Mouse (Mus musculus) neural tube, embryonic 10.5 days (tissue): Measurements from ENCODE around the gene Med28.

Source experiments
- DNase-seq: peaks from one replicate; pipeline ENCODE4 v3.0.0-alpha.2; 2017; ENCODE audit warnings: low spot score; ENCODE audit errors: extremely low spot score

Med28 gene

DNA sequence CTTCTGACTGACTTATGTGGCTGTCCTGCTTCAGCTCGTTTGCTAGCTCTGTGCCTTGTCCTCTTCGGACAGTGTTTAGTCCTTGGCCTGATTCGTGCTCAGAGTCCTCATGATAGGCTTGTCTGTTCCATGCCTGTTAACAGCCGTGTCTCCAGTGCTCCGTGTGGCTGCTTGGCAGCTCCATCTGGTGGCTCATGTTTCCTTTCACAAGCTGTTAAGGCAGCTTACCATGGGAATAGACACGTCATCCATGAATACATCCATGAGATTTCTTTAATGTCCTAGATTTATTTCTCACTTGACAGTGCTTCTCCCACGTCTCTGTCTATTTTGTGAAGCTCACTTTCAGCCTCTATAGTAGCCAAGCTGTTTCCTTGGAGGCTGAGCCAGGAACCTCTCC is 10.0 kb upstream of the Med28 start:
- no peak for DNase-seq

DNA sequence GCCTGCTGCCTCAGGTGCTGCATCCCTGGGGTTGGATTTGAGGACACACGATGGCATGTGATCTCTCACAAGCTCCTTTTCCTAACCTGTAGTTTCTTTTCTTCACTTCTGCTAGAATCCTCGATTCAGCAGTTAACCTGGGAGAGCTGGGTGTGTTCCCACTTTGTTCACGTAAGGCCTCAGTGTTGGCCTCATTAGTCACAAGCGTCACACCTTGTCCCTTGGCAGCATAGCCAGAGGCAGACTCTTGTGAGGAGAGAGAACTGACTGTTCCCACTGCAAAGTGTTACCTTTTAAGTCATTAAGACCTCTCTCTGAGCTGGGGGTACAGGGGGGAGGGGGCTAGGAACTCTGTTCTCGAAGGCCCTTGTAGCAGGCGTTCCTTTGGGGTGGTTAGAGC is 7.1 kb upstream of the Med28 start:
- no peak for DNase-seq

DNA sequence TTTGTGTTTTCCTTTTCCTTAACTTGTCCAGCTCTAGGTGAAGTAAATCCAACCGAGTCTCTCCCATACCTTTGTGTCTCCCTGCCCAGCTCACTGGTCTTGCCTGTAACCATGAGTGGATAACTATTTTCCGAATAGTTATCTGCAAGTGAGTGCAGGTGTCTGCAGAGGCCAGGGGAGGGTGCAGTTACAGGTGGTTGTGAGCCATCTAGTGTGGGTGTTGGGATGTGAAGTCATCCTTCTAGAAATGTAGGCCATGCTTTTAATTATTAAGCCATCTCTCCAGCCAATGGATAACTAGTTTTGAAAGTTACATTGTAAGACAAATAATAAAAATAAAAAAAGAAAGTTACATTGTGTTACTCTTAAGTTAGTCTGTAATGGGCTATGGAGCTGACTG is 6.5 kb upstream of the Med28 start:
- no peak for DNase-seq

GRCm38 (mm10) chr5:45514599-45514998 is 5.4 kb upstream of the Med28 start:
- DNase-seq: no peak

- no peak for DNase-seq
These were observed 4.8 kb upstream of the Med28 start for GRCm38 (mm10) chr5:45515151-45515743.

DNA sequence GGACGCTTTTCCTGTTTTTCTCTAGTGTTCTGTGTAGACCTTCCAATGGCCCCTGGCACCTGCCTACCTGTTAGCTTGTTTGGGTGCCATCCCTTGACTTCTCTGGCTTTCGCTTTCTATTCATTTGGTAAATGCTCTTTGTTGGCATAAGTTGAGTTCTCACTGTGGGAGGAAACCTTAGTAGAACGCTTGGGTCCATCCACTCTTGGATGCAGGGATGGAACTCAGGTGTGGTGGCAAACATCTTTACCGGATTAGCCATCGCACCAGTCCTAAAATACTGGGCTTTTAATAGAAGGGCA is 731 bp downstream of the Med28 start:
- no peak for DNase-seq

- no peak for DNase-seq
These were observed 1.6 kb downstream of the Med28 start for GRCm38 (mm10) chr5:45521601-45522000.

DNA sequence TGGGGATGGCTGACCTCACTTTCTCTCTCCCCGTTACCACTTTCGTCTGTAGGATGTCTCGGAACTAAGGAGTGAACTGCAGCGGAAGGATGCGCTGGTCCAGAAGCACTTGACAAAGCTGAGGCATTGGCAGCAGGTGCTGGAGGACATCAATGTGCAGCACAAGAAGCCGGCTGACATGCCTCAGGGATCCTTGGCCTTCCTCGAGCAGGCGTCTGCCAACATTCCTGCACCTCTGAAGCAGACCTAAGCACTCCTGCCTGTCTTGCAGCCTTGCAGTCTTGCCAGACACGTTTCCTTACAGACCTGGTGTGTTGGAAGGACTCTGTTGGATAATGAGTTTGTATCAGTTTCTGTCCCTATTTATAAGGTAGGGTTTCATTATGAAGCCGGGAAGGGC is 5.1 kb downstream of the Med28 start:
- DNase-seq: no peak

DNA sequence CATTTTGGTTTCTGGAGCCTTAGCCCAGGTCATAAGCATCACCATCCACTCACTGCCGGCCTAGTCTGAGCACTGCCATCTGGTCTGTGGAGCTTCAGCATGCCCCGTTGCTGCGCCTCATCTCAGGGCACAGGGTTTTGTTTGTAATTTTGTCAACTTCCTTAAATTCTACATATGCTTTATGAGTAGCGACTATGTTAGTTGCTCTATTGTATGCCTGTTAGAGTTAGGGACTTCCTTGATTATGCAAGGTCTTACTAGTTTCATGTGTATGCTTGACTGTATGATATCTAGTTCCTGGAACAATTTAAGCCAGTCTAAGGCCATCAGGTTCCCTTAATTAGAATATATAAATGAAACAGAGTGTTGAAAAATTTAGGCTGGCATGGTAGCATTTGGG is 6.3 kb downstream of the Med28 start:
- DNase-seq: no peak

GRCm38 (mm10) chr5:45529696-45530095 is 9.7 kb downstream of the Med28 start:
- peak; percentile 32 for DNase-seq

GRCm38 (mm10) chr5:45534319-45535098 is 14.5 kb downstream of the Med28 start:
- DNase-seq: peak; percentile 65

GRCm38 (mm10) chr5:45535177-45535576 is 15.1 kb downstream of the Med28 start:
- DNase-seq: no peak

DNA sequence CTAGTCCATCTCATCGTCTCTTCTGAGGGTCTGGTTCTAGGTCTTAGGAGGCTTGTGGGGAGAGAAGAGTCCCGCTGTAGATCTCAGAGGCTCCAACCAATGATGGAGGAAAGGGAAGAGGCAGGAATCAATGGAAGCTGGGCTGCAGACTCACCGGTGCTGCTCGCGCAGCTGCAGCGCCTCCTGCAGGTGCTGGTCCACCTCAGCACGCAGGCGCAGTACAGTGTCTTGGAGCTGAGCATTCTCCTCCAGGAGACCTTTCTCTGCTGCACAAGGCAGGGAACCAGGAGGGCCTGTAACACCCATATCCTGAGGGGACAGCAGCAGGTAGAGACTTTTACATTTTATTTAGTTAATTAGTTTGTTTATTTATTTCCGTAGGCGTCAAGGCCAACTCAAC is 19.5 kb downstream of the Med28 start:
- no peak for DNase-seq

DNA sequence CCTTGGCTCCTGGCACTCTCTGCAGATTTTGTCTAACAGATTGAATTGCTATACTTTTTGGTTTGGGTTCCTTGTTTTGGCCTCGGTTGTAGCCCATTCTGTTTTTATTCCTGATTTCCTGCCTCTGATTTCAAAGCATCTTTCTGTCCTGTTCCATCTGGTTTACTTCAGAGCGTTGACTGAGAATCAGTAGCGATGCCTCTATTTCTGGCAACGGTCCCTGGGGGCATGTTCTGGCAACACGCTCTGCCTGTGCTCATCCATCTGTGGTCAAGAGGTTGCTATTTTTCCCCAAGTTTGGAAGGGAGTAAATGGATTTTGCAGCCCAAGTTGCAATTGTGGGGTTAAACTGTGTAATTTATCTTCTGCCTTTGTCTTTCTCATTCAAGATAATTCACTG is 23.3 kb downstream of the Med28 start:
- DNase-seq: peak; percentile 23

DNA sequence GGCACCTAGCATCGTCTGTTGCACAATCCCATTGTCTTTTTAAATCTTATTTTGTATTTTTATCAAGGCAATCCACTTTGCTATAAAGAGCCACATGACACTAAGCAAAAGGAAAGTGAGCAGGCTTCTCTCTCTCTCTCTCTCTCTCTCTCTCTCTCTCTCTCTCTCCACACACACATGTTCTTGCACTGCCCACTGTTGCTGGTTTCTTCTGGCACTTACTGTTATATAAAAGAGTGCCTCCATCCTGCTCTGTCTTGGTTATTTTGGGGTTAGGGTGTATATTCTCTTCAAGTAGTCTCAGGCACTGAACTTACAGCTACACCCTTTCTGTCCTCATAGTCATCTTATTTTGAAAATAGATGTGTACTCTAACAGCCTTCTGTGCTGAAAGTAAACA is 29.6 kb downstream of the Med28 start:
- DNase-seq: no peak

GRCm38 (mm10) chr5:45564054-45564453 is 44.0 kb downstream of the Med28 start:
- DNase-seq: no peak

DNA sequence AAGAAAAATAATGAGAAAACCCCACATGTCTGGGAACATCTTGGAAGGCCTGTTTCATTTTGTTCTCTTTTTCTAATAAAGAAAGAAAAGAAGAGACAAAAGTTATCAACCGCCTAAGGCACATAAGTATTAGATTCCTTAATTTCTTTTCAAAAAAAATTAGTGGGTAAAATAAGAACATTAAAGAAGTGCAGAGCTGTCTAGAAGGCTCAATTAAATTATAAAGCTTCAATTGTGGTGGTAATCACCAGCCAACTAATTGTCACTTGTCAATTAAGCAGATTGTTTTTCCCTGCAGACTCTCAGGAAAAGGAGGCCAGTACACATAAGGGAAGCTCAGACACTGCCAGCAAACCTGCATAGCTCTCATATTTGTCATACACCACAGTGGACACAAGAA is 45.8 kb downstream of the Med28 start:
- DNase-seq: no peak

DNA sequence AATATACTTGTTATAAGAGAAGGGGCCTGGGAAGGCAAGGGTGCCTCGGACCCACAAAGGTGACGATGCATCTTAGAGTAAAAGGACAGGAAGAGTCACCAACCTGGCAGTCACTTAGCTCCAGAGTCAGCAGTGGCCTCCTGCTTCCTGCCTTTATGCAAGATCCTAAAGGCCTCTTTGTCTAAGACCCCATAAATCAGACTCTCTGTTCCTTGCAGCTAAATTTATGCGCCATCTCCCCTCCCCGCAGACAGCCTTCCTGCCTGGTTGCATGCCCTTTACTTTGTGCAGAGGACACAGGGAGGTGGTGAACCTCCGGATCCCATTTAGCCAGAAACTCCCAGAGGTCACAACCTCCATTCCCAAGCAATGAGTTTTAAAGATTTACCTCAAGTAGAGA is 52.8 kb downstream of the Med28 start:
- peak; percentile 44 for DNase-seq

DNA sequence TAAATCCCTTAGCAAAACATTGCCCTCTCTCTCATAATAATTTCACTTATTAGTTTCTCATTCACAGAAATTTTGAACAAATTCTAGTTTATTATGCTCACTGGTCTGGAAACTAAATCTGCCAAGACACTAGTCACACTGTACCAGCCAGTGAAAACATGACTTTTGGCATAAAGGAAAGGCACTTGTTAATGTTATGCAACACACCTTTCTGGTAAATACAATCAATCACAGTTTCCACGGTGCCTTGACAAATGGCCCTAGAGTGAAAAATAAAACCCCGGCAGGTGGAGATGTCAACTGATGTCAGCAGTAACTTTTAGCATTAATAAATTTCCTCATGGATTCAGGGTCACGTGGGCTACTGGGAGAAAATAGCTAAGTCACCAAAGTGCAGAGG is 56.7 kb downstream of the Med28 start:
- DNase-seq: no peak

GRCm38 (mm10) chr5:45577376-45577775 is 57.3 kb downstream of the Med28 start:
- DNase-seq: no peak
